Mouse (Mus musculus): ENCODE data around the gene A930004D18Rik.
"Not testable (repeated sequence)": the region's sequence is repeated elsewhere in the genome, so short reads cannot be mapped to it uniquely, and the experiment has no call there.

A930004D18Rik gene

DNA sequence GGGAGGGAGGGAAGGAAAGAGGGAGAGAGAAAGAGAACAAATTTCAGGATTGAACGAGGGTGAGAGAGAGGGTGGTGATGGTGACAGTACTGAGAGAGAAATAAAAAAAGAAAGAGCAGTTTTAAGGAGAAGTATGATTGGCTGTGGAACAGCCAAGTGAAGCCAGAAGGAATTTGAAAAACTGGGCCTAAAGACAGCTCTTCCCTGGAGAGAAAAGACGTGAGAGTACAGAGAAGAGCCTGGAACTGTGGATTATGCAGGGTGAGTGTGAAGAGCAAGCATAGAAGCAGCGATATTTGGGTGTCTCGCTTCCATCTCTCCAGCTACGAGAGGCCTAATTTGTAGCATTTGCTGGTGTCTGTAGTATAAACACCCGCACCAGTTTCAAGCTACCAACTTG, 26.3 kb downstream of the A930004D18Rik start:
- in situ Hi-C loops (cut with MboI, MseI): no loop called here

DNA sequence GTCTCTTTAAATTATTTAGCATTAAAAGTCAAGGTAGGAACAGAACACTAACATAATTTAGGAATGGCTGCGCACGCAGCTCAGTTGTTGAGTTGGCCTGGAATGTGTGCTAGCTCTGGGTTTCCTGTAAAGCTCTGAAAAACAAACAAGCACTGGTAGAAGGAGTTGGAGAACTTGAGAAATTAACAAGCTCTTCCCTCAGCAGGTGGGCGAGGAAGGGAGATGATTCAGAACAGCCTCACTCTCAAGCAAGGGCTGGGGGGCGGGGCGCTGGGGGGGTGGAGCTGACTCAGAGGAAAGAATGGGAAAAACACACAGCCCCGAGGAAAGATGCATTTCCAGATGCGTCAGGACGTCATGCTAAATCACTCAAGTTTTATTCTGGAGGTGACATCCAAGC, 32.4 kb downstream of the A930004D18Rik start:
- in situ Hi-C loops (cut with MboI, MseI): no loop called here

DNA sequence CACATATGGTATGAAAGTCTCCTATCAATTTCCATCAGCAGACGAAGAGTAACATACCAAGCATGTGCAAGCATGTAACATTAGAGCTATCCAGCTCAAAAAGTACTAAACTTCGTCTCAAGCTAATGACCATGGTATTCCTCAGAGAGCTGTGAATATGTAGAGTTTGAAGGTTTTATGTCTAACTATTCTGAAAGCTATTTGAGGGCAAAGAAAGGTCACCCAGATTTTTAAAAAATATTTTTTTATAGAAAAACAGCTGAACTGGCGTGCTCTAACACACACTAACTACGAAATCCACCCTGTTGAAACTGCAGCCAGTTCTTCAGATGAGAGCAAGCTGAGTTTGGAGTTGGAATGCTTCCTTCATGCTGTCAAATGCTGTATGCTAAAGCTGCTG, 33.3 kb downstream of the A930004D18Rik start:
- in situ Hi-C loops (cut with MboI, MseI): no loop called here

DNA sequence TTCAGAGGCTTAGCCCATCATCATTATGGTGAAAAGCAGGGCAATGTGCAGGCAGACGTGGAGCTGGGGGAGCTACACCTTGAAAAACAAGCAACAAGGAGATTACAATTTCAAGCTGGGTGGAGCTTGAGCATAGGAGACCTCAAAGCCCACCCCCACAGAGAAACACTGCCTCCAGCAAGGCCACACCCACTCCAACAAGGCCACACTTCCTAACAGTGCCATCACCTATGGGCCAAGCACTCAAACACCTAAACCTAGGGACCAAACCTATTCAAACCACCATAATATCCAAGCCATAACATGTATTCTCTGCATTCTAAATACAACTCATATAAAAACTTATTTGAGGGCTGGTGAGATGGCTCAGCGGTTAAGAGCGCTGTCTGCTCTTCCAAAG, 35.2 kb downstream of the A930004D18Rik start:
- in situ Hi-C loops (cut with MboI, MseI): no loop called here

DNA sequence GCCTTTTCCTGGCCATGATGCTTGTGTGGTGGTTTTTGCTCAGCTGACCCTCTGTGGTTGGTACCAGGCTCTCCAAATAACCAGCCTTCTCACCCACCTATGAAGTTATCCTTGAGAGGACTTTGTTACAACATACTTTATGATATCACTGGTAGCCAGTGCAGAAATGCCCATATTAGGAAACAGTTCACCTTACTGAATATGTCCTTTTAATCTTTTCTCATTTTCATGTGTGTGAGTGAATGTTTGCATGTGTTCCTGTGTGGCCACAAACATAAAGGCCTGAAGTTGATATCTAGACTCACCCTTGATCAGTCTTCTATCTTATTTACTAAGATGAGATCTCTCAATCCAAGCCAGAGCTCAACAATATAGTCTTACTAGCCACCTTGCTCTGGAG, 40.7 kb downstream of the A930004D18Rik start, which contains the start of gene H2al2a:
H2al2a (minus strand) TSS at position 101 of the 400 bp plus-strand sequence.
- in situ Hi-C loops (cut with MboI, MseI): no loop called here

DNA sequence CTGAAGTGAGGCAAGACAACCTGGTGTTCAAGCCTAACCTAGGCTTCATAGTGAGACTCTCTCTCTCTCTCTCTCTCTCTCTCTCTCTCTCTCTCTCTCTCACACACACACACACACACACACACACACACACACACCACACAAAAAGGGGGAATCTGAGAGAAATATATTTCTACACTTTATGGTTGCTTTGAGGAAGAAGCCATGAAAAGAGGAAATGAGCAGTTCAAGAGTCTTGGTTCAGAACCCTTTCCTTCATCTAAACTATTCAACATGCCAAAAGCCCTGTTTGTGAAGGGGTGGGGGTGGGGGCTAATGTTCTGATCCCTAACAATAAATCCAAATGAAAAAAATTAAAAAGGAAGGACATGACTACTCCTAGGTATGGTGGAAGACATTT, 48.0 kb downstream of the A930004D18Rik start:
- in situ Hi-C loops (cut with MboI, MseI): no loop called here

DNA sequence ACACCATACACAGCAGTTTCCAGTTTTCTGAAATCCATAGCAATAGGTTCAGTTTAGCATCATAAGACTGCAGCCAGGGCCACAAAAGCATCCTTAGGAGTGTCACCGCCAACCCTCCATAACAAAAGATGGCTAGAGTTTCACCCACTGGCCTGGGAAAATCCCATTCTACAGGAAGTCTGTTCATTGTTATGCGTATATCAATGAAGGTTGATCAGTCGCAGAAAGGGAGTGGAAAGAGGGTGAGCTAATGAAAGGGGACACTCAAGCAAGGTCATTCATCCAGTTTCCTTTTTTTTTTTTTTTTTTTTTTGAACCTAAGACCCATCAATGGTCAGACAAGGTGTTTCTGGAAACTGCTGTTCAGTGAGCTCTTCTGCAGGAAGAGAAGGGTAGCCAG, 48.4 kb downstream of the A930004D18Rik start:
- in situ Hi-C loops (cut with MboI, MseI): no loop called here

DNA sequence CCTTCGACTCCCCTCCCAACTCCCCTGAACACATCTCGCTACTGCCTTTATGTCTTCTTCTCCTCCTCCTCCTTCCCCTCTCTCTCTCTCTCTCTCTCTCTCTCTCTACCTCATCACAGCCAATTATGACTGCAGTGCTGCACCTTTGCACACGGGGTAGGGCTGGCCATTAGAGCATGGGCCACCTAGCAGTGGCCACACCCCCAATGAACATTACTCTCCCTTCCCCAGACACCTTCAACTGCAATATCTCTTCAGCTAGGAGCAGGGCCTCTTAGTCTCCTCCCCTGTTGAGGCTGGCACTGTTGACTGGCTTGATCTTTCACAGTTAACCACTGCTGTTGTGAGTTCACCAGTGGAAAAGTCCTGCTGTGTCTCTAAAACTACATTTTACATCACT, 50.8 kb downstream of the A930004D18Rik start:
- in situ Hi-C loops (cut with MboI, MseI): no loop called here

DNA sequence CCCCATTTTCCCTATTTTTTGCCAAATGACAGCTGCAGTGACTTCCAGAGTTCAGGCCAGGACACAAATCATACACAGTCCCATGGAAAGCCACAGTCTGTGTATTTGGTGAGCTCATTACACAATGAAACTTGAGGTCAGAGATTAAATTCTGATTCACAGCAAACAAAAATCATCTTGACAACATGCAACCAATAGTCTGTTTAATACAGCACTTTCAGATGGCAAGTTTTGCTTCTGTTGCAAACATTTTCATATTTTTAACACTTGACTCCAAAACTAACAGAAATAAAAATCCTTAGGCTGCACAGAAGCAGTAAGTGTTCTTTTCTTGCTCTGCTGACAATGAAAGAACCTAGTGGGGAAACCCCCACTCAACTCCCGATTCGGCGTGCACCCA, 52.8 kb downstream of the A930004D18Rik start:
- in situ Hi-C loops (cut with MboI, MseI): no loop called here

DNA sequence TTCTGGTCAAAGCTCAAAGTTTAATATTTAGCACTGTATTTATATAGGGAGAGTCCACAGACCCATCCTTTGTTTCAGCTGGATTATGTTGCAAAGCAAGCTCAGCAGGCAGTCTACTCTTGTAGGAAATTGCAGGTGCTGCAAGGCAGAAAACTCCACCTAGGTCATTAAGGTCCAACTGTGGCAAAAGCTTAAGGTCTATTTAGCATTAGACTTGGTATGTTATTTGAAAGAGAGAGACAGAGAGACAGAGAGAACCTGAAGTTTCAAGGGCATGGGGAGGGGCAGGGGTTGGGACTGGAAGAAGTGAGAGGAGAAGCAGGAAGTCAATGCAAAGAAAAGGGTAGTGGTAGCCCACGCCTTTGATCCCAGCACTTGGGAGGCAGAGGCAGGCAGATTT, 54.8 kb downstream of the A930004D18Rik start:
- in situ Hi-C loops (cut with MboI, MseI): no loop called here

DNA sequence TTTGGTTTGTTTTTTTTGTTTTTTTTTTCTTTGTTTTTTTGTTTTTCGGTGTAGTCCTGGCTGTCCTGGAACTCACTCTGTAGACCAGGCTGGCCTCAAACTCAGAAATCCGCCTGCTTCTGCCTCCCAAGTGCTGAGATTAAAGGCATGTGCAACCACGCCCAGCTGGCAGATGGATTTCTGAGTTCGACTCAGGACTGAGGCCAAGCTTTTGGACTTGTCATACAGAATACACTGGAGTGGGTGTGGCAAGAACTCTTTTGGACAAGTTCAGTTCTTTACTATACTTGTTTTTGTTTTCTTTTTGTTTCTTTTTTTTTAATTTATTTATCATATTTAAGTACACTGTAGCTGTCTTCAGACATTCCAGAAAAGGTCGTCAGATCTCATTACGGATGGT, 58.8 kb downstream of the A930004D18Rik start:
- in situ Hi-C loops (cut with MboI, MseI): no loop called here

DNA sequence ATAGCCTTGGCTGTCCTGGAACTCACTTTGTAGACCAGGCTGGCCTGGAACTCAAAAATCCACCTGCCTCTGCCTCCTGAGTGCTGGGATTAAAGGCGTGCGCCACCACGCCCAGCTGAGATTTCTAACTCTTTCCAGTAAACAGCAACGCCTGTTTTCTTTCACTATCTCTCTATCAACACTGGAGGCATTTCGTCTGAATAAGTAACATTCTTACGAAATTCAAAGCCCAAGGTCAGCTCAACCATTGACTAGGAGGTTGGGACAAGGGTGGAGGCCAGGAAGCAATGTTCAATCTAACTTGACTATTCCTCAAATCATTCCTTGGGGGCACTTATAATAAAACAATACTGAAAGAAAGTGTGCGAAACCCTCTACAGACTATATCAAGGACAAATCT, 59.3 kb downstream of the A930004D18Rik start:
- in situ Hi-C loops (cut with MboI, MseI): not testable (repeated sequence)

DNA sequence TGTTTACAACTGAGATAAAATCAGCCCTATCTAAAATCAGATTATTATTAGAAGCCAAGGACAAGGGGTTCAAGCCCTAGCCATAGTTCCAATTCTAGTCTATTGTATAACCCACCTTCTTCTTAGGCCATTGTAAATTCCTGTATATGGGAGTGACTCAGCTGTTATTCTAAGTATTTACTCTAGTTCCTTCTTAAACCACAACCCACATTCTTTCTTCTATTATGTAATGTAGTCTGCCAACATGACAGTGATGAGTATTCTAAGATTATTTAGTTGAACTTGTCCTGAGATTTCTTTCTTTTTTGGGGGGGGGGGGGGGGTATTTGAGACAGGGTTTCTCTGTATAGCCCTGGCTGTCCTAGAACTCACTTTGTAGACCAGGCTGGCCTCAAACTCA, 59.9 kb downstream of the A930004D18Rik start:
- in situ Hi-C loops (cut with MboI, MseI): not testable (repeated sequence)

DNA sequence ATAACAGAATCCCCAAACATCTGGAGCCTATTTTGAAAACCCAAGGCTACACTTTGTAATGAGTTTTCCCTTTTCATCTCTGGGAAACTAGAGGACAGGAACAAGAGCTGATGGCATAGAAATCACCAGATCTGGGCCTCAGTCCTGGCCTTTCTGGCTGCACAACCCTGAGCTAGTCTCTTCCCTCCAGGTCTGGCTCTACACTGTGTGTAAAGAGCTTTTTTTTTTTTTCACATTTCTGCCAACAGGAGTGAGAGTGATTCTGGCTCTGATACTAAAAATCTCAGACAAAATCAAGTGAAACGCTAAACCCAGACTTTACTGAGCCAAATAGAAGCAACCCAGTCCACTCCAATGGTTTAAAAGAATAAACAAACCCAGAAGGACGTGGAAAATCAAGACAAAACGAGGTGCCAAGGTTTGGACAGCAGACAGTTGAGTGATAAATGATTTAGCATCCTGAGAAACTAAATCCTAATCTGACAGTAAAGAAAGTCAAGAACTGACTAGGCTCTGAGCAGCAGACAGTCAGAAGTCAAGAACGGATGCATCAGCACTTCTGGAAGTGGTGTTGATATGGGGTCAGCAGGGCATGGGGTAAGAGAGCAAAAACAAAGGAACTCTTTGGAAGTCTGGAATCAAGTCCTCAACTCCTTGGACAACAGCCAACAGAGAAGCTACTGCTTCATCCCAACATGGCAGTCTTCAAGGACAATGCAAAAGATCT, 61.8 kb downstream of the A930004D18Rik start:
- in situ Hi-C loops (cut with MboI, MseI): no loop called here
